Mouse (Mus musculus) cerebellum, postnatal 14 days (tissue): ENCODE measurements around the gene Ffar2.
"Not testable (repeated sequence)": the region's sequence is repeated elsewhere in the genome, so short reads cannot be mapped to it uniquely, and the experiment has no call there.

Experiments used
- DNase-seq, 2 experiments: peaks; one replicate each; pipeline ENCODE4 v3.0.0; 2021; ENCODE audit warnings: mixed read lengths in 2 of 2

Gene Ffar2

DNA sequence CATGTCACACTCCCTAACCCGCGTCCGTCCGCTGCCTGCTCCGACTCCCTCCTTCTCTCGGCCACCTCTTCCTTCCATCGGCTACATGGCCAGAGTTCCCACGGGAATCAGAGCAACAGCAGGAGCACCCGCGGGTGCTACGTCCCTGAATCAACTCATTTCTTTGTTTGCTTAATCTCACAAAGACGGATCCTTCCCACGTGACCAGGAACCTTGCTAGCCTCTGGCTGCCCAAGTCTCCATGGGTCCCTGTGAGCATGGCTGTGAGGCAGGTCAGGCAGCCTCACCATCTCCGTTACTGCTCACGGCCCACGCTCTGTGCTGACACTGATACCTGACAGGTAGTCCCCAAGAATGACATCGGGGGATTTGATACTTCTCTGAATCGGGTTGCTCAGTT lies at the start of gene Ffar2:
TSS of gene Ffar2 (minus strand) at position 101 of the 400 bp plus-strand sequence.
- DNase-seq = no peak

DNA sequence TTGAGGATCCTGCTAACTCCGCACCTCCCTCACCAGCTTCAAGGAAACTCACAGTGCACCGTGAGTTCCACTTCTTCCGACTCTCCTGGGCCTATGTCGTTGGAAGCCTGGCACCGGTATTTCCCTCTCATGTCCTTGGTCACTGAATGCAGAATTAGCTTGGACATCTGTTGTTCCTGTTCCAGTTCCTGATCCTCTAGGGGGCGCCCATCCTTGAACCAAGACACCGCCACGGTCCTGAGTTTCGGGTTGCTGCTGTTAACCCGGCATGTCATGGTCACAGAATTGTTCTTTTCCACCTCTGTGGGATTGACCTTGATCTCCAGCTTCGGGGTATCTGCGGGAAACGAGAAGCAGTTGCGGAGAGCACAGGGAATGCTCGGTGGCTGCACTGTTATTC lies 49.5 kb upstream of the Ffar2 start:
- DNase-seq = peak; percentile 87 to 93

DNA sequence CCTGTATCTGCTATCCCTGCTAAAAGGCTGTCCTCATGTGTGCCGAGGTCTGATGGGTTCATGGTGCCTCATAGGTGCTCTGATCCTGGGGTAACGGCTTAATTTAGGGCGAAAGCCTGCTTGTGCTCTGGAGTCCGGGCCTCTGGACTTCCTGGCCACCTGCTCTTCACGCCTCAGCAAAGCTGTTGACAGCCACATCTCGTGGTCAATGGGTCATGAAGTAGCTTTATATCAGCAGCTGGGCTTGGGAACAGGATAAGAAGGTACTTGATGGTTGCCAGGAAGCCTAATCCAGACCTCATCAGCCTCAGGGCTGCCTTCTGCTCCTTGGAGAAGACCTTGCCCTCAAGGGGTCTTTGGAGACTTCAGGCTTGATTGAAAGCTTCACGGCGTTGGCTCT lies 39.8 kb upstream of the Ffar2 start:
- DNase-seq = no peak

DNA sequence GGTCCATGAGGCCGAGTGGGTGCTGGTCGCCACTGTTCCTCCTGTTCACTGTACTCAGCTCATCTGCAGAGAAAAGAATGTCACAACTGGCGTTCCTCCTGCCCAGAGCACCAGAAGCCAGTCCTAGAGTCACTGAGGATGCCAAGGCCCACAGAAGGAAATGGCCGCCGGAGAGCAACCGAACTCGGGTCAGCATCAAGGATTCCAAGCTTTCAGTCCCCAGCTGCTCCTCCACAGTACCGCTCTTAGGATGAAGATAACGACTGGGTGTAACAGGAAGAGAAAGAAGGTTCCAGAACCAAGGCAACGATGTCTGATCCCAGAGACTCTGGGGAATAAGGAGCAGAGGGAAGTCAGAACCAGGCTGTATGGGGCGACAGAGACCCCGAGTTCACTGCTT lies 37.9 kb upstream of the Ffar2 start, which contains the start of gene Ffar1:
TSS of gene Ffar1 (minus strand) at position 101 of the 400 bp plus-strand sequence.
- DNase-seq = no peak

DNA sequence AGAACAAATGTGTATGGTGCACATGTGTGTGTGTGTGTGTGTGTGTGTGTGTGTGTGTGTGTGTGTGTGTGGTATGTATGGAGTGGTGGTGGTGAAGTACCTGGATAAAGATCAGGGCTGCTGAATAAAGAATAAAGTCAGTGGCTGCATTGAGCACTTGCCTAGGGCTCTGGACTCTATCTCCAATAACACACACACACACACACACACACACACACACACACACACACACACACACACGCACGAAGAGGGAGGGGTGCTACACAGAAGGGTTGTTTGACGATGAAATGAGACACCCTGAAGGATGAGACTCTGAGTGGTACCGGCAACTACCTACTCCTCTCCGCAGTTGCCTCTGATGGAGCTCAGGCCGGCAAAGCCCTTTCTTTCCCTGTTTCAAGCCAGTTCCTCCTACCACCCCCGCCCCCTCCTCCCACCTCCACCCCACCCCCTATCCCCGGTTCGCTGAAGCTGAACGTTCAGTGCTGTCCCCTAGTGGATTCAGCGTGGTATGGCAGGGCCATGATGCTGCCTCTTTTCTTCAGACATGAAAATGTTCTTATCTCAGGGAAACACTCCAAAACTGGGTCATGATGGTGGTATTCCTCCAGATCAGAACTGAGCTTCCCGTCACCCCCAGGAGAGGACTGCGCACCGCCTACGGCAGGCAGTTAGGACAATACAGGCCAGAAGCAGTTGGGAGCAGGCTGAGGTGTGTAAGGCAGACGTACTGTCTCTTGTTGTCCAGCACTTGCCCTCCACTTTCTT lies 36.2 kb upstream of the Ffar2 start:
- DNase-seq = peak; percentile 71 to 83

DNA sequence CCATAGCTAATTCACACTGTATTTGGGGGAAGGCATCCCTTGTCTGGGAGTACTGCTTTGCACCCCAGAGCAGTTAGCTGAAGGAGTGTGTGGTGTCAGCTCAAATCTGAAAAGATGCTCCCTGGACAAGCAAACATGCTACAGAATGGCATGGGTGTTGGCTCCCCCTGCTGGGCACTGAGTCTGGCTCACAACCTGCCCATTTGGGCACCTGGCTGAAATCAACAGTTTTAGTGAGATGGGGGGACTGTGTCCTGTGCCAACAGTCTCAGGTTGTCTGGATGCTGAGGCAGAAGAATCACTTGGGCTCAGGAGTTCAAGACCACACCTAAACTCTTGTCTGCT lies 35.7 kb upstream of the Ffar2 start:
- DNase-seq = peak; percentile 84 to 91

DNA sequence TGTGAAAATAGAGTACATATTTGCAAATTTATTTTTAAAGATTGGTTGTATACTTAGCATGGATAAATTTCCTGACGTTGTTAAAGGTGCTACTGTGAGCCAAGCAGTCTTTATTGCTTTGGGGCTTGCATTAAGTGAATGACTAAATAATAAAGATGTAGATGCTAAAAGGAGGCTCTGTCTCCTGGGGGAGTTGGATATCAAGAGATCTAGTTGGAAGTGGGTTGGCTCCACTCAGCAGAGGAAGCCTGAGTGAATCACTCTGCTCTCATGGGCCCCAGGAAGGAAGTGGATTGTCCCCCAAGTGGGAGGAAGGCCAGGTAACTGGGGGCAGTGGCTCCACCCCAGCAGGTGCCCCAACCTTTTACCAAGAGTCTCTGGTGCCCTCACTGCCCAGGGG lies 34.2 kb upstream of the Ffar2 start:
- DNase-seq = no peak

DNA sequence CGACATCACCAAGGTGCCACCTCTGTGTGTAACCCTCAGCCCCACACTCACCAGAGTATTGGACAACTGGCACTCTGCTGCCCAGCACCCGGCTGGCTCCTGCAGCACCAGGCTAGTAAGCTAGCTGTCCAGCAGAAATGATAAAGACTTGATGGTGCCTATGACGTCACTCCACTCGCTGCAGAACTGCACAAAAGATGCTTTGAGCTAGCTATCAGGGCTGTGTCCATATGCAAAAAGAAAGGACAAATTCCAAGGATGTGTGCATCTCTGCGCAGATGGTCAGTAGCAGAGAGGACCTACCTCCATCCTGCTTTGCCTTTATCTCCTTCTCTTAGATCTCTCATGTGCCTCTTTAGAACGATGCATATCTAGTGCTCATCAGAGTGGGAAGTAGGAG lies 32.5 kb upstream of the Ffar2 start, which contains the start of gene Ffar3:
TSS of gene Ffar3 (minus strand) at position 101 of the 400 bp plus-strand sequence.
- no peak for DNase-seq

DNA sequence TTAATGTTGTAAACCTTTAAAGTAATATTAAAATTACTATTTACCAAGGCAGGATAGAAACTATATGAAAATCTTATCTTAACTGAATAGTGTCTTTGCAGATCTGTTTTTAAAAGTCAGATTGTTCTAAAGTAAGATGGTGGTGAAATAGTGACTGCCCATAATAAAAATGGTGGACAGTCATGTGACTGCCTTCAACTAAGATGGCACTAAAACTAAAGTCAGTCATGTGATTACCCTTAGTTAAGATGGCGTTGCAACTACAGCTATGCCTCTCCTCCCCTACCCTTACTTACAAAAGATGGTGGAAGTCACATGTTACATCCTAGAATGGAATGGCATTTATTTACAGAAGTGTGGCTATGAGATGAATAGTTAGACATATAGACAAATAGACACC lies 27.8 kb upstream of the Ffar2 start:
- DNase-seq = no peak

DNA sequence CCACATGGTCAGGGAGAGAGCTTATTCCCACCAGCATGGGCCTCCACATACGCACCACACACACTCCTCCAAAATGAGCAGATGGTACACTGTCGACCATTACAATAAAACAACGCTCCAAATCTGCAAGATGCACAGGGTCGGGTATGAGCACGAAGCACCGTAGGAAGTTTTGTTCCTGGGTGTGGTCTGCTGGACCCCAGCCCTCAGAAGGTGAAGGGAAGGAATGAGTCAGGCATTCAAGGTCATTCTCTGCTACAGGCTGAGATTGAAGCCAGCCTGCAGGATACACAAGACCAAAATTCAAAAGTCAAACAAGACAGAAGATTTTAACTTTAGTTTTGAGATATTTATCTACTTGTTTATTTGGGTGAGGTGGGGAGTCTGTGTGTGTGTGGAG lies 24.4 kb upstream of the Ffar2 start:
- no peak for DNase-seq

DNA sequence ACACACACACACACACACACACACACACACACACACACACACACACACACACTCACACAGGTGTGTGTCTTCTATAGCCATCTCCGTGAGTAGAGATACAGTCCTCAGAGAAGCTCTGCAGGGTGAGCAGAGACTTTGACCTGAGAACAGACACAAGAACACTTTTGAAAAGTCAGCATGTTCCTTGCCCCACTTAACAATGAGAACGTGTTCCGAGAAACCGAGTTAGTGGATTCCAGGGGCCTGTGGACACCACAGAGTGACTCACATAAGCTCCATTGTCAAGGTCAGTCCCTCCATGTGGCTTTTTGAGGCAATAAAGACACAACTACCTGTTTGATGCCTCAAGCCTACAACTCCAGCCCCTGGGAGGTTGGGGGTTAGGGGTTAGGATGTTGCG lies 23.8 kb upstream of the Ffar2 start:
- no peak for DNase-seq

DNA sequence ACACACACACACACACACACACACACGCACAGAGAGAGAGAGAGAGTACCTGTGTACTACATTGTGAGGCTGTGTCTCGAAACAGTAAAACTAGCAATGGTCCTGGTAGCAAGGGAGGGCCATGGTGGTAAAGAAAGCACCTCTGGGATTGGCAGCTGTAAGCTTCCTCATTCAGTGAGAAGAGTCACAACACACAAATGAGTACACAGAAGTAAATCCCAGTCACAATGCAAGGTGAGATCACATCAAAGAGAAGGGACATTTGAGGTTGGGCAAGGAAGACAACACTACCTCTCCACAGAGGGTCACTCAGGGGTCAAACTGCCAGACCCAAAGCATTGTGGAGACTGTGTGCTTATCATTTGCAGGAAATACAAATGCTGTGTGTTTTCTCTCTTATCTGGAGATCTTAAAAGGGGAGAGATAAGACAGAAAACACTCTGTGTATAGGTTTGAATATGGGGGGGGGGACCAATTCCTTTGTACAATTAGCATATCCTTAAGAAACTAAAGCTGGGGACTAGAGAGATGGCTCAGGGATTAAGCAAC lies 23.0 kb upstream of the Ffar2 start:
- no peak for DNase-seq

DNA sequence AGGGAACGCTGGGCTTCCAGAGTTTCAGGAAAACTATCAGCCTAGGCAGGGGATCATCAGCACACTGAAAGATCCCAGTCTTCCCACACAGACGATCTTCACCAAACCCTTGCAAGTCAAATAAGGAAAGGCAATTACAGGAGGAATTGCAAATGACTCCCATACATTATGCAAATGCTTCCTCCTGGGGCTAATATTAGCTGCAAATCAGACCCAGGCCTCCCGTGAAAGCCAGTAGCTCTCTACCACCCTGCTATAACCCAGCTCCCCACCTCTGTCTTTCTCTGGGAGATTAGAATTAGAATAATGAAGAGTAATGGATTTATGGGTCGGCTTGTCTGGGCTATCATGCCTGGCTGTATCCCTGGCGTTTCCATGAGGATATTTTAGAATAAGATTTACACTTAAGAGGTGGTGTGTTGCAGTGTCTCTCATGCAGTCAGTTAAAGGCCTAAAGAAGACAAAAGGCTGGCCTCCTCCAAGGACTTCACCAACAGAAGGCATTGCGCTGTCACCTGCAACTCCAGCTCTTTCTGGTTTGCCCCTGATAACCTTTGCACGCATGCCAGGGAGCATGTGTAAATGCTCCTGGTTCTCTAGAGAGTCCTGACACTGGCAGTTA lies 21.2 kb upstream of the Ffar2 start:
- DNase-seq = no peak

DNA sequence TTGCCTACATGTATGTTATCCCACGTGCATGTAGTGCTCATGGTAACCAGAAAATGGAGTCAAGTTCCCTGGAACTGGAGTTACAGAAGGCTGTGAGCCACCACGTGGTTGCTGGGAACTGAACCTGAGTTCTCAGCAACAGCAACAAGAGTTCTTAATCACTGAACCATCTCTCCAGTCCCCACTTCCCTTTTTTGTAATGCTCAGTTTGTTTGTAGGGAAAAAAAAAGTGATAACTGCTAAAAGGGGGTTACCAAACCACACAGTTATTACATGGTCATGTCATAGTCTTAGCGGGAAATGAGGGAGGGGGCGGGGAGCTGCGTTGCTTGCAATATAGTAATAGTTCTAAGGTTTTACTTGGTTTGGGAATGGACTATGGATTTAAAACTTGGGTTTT lies 18.5 kb upstream of the Ffar2 start:
- DNase-seq = no peak

DNA sequence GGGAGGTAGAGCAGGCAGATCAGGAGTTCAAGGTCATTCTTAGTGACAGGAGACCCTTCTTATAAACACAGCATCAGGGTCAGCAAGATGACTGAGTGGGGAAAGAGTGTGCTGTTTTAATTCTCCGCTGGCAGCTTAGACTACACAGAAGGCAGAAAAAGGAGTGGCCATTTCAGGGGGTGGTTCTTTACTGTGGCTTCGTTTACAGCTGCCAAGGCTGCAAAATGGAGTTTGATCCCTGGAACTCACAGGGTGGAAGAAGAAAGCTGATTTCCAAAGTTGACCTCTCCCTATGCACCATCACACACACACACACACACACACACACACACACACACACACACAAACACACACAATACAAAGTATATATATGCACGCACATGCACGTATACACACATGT lies 17.8 kb upstream of the Ffar2 start:
- DNase-seq = no peak

DNA sequence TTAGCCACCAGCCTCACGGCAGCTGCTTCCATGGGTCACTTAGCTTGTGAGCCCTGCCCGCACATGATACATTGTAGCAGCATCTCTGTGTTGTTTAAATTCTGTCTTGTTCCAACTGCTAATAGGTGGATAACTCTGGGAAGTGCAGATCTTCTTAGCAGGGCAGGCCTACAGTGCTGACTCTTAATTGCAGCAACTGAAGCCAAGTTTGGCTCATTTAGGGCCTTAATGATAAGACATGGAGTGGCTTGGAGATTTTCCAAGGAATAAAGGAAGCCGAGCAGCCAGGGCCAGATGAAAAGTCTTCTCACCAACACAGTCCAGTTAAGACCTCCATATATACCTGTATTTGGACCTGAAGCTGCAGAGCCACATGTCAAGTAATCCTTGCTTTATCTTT lies 16.7 kb upstream of the Ffar2 start:
- DNase-seq = no peak

DNA sequence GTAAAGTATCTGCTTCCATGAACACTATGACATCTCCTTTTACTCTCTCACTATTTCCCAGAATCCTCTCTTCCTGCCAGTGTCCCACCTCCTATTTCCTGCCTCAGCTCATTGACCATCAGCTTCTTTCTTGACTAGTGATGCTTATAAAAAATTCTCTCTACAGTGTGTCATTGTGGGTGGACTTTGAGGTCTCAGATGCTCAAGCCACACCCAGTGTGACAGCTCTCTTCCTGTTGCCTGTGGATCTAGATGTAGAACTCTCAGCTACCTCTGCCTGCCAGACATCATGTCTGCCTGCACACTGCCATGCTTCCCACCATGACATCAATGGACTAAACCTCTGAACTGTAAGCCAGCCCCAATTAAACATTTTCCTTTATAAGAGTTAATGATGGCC lies 13.7 kb upstream of the Ffar2 start:
- no peak for DNase-seq

DNA sequence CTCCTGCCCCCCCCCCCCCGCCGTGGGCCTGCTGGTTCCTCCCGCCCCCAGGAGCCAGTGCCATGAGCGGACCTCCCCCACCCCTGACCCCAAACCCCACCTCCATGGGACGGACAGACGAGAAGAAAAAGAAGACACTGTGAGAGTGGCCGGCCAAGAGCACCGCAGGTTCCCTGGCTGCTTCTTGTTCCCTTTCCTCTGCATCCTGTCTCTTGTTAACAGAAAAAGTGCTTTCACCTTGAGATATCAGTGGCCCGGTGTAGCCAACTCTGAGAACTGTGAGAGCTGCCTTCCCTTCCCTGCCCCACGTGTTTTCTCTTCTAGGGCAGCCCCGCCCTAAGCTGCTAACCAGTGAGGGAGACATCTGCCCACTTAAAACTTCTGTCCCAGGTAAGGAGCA lies 9.1 kb upstream of the Ffar2 start:
- not testable (repeated sequence) for DNase-seq

DNA sequence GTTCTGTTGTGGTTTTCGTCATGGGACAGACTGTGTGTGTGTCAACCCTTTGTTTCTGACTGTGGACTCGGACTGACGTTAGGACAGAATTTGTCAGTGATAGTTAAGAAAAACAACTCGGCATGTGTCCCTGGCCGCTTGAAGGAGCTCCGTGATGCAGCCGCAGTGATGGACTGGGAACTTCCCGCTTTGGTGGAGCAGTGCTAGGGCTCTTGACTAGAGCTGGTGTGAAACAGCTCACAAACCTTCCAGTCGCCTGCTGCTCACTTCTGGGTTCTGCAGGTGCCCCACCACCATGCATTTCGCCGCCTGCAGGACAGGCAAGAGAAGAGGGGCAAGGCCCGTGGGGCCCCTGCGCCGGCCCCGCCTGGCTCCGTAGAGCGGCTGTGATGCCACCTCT lies 8.7 kb upstream of the Ffar2 start:
- no peak for DNase-seq

DNA sequence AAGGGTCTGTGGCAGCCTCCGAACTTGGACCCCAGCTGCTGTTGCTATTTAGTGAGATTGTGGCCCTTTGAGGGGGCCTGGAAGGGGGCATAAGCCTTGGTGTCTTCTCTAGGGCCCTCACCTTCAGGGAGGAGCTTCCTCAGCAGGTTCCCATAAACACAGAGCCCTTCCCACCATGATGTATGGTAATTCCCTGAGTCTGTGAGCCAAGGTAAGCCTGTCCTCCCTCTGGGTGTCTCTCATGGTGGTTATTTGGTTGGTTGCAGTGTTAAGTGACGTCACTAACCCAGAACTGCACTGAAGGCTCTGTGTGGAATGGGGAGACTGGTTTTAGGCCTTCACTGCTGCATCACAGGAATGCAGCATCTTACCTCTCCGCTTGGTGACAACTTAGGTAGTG lies 5.9 kb upstream of the Ffar2 start:
- DNase-seq = no peak

DNA sequence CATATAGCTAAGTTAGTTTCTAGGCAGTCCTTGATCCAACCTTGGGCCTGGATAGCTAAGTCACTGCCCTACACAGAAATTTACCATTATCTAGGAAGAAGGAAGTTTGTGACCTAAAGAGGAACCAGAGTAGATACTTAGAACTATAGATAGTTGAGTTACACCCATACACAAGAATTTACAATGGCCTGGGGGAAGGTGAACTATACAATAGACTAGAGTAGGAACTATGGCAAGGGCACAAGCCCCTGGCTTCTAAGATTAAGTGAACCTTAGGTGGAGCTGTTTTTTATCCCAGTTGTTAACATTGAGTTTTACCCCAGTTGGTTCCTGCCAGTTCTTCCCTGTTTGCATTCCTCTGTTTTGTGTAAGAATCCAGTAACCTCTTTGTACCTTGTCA lies 5.3 kb upstream of the Ffar2 start:
- DNase-seq = not testable (repeated sequence)

DNA sequence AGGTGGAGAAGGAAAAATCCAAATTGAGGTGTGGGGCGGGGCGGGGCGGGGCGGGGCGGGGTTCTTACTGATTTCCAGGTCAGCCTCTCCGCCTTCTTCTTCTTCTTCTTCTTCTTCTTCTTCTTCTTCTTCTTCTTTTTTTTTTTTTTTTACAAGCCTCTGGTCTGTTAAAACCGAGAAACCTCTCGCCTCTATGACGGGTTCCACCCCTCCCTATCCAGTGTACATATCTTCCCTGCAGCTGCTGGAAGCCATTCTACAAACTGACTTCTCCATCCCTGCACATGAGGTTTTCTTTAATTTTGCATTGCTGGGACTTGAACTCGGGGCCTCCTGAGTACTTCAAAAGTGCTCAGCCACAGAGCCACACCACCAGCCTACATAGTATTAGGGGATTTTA lies 3.1 kb upstream of the Ffar2 start:
- DNase-seq = no peak

DNA sequence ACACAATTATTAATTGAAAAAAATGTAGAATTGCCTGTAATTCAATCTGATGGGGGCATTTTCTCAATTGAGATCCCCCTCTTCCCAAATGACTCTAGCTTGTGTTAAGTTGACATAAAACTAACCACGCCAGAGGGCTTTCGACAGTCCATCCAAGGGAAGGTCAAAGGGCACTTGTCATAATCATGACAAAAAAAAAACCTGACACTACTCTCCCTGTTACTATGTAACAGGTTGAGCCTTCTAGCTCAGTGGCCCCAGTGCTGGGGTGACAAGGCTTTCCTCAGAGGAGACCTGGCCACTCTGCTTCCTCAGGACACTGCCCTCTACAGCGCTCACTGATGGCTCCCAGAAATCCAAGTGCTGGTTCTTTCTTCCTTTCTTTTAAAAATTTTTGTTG lies 731 bp upstream of the Ffar2 start:
- no peak for DNase-seq

DNA sequence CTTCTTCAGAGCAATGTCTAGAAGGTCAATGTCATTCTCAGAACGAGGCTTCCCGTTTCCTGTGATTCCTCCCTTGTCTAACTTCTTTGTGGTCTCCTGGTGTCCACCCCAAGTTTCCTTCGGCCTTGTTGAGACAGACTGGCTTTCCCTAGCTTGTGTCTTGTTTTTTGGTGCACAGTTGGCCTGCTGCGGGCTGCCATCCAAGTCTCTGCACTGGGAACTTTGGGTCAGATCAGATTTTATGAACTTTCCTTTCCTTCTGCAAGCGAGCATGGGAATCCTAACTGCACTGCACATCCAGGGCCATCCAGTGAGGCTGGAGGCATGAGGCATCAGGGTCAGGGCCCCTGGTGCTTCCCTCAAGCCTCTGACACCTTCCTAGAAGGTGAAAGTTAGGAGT lies 2.0 kb downstream of the Ffar2 start:
- DNase-seq = no peak
